Mouse (Mus musculus): Measurements from ENCODE around the gene Plekho2. TPM values are rescaled to one million over a fixed set of nuclear protein-coding genes. Genes with fewer than 3 reads are reported as not detected.

Gene Plekho2
- polyA plus RNA-seq, 1 experiment from 2014 or later: 13.0 TPM

GRCm38 (mm10) chr9:65556979-65557378, 22.9 kb downstream of the Plekho2 start:
- Histone ChIP-seq H3K27ac (no peak overlapping the region), H3K9me3 (replicated peaks) (no peaks in the 10 kb centered on the region), H3K36me3 (peaks cover 64% of the 10 kb centered on the region), H3K4me3 (no peak overlapping the region), H3K4me1 (peaks cover 53% of the 10 kb centered on the region), H3K27me3 (ENCODE audit: low read depth, poor library complexity, severe bottlenecking) (no peaks in the 10 kb centered on the region)
- WGBS: 97% methylated on average over 5 of the region's 5 CpGs
- DNase-seq (ENCODE audit: low spot score): no peak

GRCm38 (mm10) chr9:65556349-65556748, 23.5 kb downstream of the Plekho2 start:
- H3K9me3 ChIP-seq (replicated peaks): no peaks in the 10 kb centered on the region
- peaks cover 62% of the 10 kb centered on the region for H3K36me3 ChIP-seq
- H3K27me3 ChIP-seq (ENCODE audit: low read depth, poor library complexity, severe bottlenecking): no peaks in the 10 kb centered on the region
- WGBS: 93% methylated on average over 8 of the region's 8 CpGs
- no peak overlapping the region for H3K4me3 ChIP-seq
- H3K4me1 ChIP-seq: peaks cover 53% of the 10 kb centered on the region
- H3K27ac ChIP-seq: 0 out of 2 replicates have a peak overlapping the region, but pooled peaks have one; percentile 33
- DNase-seq (ENCODE audit: low spot score): no peak

GRCm38 (mm10) chr9:65555621-65556020, 24.2 kb downstream of the Plekho2 start:
- peak overlapping the region; percentile 37; the same call in 1 of the 2 replicates for H3K27ac ChIP-seq

GRCm38 (mm10) chr9:65555001-65555405, 24.8 kb downstream of the Plekho2 start:
- no peaks in the 10 kb centered on the region for H3K27me3 ChIP-seq (ENCODE audit: low read depth, poor library complexity, severe bottlenecking)
- H3K9me3 ChIP-seq (replicated peaks): no peaks in the 10 kb centered on the region
- peak; percentile 46 for DNase-seq (ENCODE audit: low spot score)
- H3K36me3 ChIP-seq: peaks cover 57% of the 10 kb centered on the region
- 10% methylated on average over 5 of the region's 5 CpGs for WGBS
- H3K4me3 ChIP-seq: no peak overlapping the region
- H3K4me1 ChIP-seq: peaks cover 61% of the 10 kb centered on the region
- peak overlapping the region; percentile 48 for H3K27ac ChIP-seq

More at GRCm38 (mm10) chr9:65555621-65556020, 24.2 kb downstream of the Plekho2 start:
- Histone ChIP-seq H3K27me3 (ENCODE audit: low read depth, poor library complexity, severe bottlenecking) (no peaks in the 10 kb centered on the region), H3K36me3 (peaks cover 60% of the 10 kb centered on the region), H3K9me3 (replicated peaks) (no peaks in the 10 kb centered on the region), H3K4me3 (no peak overlapping the region), H3K4me1 (peaks cover 56% of the 10 kb centered on the region)
- 84% methylated on average over 4 of the region's 4 CpGs for WGBS
- DNase-seq (ENCODE audit: low spot score): no peak

- WGBS: 92% methylated on average over 2 of the region's 2 CpGs
- H3K27ac ChIP-seq: no peak overlapping the region
- H3K4me3 ChIP-seq: no peak overlapping the region
- no peak for DNase-seq (ENCODE audit: low spot score)
- no peaks in the 10 kb centered on the region for H3K9me3 ChIP-seq (replicated peaks)
- peaks cover 37% of the 10 kb centered on the region for H3K36me3 ChIP-seq
- H3K27me3 ChIP-seq (ENCODE audit: low read depth, poor library complexity, severe bottlenecking): no peaks in the 10 kb centered on the region
- H3K4me1 ChIP-seq: peaks cover 60% of the 10 kb centered on the region
Observed at GRCm38 (mm10) chr9:65552711-65553110, 27.1 kb downstream of the Plekho2 start.

- H3K36me3 ChIP-seq: peaks cover 32% of the 10 kb centered on the region
- DNase-seq (ENCODE audit: low spot score): no peak
- WGBS: 94% methylated on average over 5 of the region's 5 CpGs
- no peaks in the 10 kb centered on the region for H3K27me3 ChIP-seq (ENCODE audit: low read depth, poor library complexity, severe bottlenecking)
- H3K9me3 ChIP-seq (replicated peaks): no peaks in the 10 kb centered on the region
- no peak overlapping the region for H3K4me3 ChIP-seq
- H3K27ac ChIP-seq: peak overlapping the region; percentile 84; the same call in 1 of the 2 replicates
- peaks cover 61% of the 10 kb centered on the region for H3K4me1 ChIP-seq
Observed at GRCm38 (mm10) chr9:65552141-65552540, 27.7 kb downstream of the Plekho2 start.

- 12% methylated on average over 5 of the region's 5 CpGs for WGBS
Observed at GRCm38 (mm10) chr9:65551035-65551434, 28.8 kb downstream of the Plekho2 start.

GRCm38 (mm10) chr9:65550079-65550831, 29.6 kb downstream of the Plekho2 start:
- no peak overlapping the region for H3K4me3 ChIP-seq
- no peak for DNase-seq (ENCODE audit: low spot score)
- 50% methylated on average over 7 of the region's 7 CpGs for WGBS
- H3K36me3 ChIP-seq: peaks cover 14% of the 10 kb centered on the region; the same call in 1 of the 2 replicates
- H3K27ac ChIP-seq: peak overlapping the region; percentile 84
- peaks cover 60% of the 10 kb centered on the region for H3K4me1 ChIP-seq
- no peaks in the 10 kb centered on the region for H3K9me3 ChIP-seq (replicated peaks)
- H3K27me3 ChIP-seq (ENCODE audit: low read depth, poor library complexity, severe bottlenecking): no peaks in the 10 kb centered on the region

More at GRCm38 (mm10) chr9:65551035-65551434, 28.8 kb downstream of the Plekho2 start:
- Histone ChIP-seq H3K9me3 (replicated peaks) (no peaks in the 10 kb centered on the region), H3K4me3 (no peak overlapping the region), H3K27me3 (ENCODE audit: low read depth, poor library complexity, severe bottlenecking) (no peaks in the 10 kb centered on the region), H3K4me1 (peaks cover 61% of the 10 kb centered on the region), H3K36me3 (peaks cover 21% of the 10 kb centered on the region), H3K27ac (peak overlapping the region; percentile 84)
- DNase-seq (ENCODE audit: low spot score): peak; percentile 81

GRCm38 (mm10) chr9:65549643-65550042, 30.2 kb downstream of the Plekho2 start:
- H3K27ac ChIP-seq: 0 out of 2 replicates have a peak overlapping the region, but pooled peaks have one; percentile 56
- H3K27me3 ChIP-seq (ENCODE audit: low read depth, poor library complexity, severe bottlenecking): no peaks in the 10 kb centered on the region
- peaks cover 54% of the 10 kb centered on the region for H3K4me1 ChIP-seq
- H3K4me3 ChIP-seq: no peak overlapping the region
- H3K36me3 ChIP-seq: peaks cover 14% of the 10 kb centered on the region; the same call in 1 of the 2 replicates
- no peak for DNase-seq (ENCODE audit: low spot score)
- WGBS: 86% methylated on average over 5 of the region's 5 CpGs
- H3K9me3 ChIP-seq (replicated peaks): no peaks in the 10 kb centered on the region

GRCm38 (mm10) chr9:65549139-65549538, 30.7 kb downstream of the Plekho2 start:
- no peak overlapping the region for H3K27ac ChIP-seq
- peaks cover 11% of the 10 kb centered on the region; the same call in 1 of the 2 replicates for H3K36me3 ChIP-seq
- no peaks in the 10 kb centered on the region for H3K27me3 ChIP-seq (ENCODE audit: low read depth, poor library complexity, severe bottlenecking)
- WGBS: 92% methylated on average over 3 of the region's 3 CpGs
- no peaks in the 10 kb centered on the region for H3K9me3 ChIP-seq (replicated peaks)
- H3K4me3 ChIP-seq: no peak overlapping the region
- no peak for DNase-seq (ENCODE audit: low spot score)
- H3K4me1 ChIP-seq: peaks cover 49% of the 10 kb centered on the region

GRCm38 (mm10) chr9:65548311-65548710, 31.5 kb downstream of the Plekho2 start:
- Histone ChIP-seq H3K4me1 (peaks cover 47% of the 10 kb centered on the region), H3K36me3 (peaks cover 11% of the 10 kb centered on the region; the same call in 1 of the 2 replicates), H3K9me3 (replicated peaks) (no peaks in the 10 kb centered on the region), H3K4me3 (no peak overlapping the region), H3K27me3 (ENCODE audit: low read depth, poor library complexity, severe bottlenecking) (no peaks in the 10 kb centered on the region), H3K27ac (peak overlapping the region; percentile 37; the same call in 1 of the 2 replicates)
- 84% methylated on average over 8 of the region's 8 CpGs for WGBS
- DNase-seq (ENCODE audit: low spot score): no peak

- 70% methylated on average over 4 of the region's 4 CpGs for WGBS
- H3K9me3 ChIP-seq (replicated peaks): no peaks in the 10 kb centered on the region
- 0 out of 2 replicates have a peak, but pooled peaks cover 8% of the 10 kb centered on the region for H3K36me3 ChIP-seq
- H3K27ac ChIP-seq: peak overlapping the region; percentile 37
- H3K4me1 ChIP-seq: peaks cover 47% of the 10 kb centered on the region
- no peaks in the 10 kb centered on the region for H3K27me3 ChIP-seq (ENCODE audit: low read depth, poor library complexity, severe bottlenecking)
- H3K4me3 ChIP-seq: no peak overlapping the region
- DNase-seq (ENCODE audit: low spot score): no peak
Observed at GRCm38 (mm10) chr9:65547844-65548243, 32.0 kb downstream of the Plekho2 start.

- Histone ChIP-seq H3K27ac (0 out of 2 replicates have a peak overlapping the region, but pooled peaks have one; percentile 30), H3K9me3 (replicated peaks) (no peaks in the 10 kb centered on the region), H3K4me3 (no peak overlapping the region), H3K36me3 (0 out of 2 replicates have a peak, but pooled peaks cover 2% of the 10 kb centered on the region), H3K27me3 (ENCODE audit: low read depth, poor library complexity, severe bottlenecking) (no peaks in the 10 kb centered on the region), H3K4me1 (peaks cover 43% of the 10 kb centered on the region)
- WGBS: 88% methylated on average over 5 of the region's 5 CpGs
- no peak for DNase-seq (ENCODE audit: low spot score)
Observed at GRCm38 (mm10) chr9:65547111-65547510, 32.7 kb downstream of the Plekho2 start.

Data from limb, embryonic 10.5 days (tissue).